Mouse (Mus musculus): Measurements from ENCODE around the gene Lxn.

Gene Lxn

DNA sequence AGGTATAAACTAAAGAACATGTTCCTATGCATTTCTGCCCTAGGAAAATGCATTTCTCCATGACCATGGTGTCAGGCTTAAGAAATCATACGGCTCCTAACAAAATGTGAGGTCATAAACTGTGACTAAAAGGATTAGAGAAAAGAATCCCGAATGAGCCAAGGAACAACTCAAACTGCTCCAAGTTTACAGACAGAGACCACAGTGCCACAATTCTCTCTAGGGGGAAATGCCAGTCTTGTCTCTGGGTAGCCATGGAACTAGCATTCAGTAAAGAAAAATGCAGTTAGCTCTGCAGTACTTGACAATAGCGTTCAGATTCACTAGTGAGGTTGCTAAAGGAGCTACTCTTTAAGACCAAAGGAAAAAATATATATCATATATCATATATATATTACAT is 3.8 kb downstream of the Lxn start:
- DNase-seq, result no peak

GRCm38 (mm10) chr3:67450601-67451210 is 13.0 kb downstream of the Lxn start:
- DNase-seq, result no peak

DNA sequence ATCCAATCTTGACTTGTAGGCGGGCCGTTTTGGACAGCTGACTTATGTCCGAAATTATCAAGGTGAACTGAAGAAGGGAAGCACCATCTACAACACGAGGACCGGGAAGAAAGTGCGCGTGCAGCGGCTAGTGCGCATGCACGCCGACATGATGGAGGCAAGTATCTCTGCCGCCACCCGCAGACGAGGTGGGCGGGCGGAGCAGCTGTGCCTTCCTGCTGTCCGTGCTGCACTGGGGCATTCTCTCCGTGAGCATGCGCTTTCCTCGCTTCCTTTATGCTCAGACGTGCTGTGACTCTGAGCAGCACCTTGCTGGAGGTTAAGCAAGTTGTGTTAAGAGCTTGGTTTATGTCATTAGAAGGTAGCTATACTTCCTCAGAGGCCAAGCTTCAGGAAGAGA is 14.1 kb downstream of the Lxn start:
- DNase-seq, result no peak

DNA sequence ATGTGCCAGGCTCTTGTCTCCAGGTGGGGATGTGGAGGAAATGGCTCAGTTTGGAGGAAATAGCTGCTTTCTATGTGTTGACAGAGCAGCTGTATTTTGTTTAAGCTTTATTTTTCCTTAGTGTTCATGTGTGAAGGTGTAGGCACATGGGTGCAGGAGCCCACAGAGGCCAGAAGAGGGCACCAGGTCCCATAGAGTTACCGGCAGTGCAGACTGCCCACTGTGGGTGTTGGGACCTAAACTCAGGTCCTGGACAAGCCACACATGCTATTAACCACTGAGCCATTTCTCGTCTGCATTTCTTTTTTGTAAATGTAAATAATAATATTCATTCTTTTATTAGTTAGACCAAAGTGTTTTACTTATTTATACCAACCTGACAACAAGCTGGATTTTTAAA is 16.6 kb downstream of the Lxn start:
- no peak for DNase-seq

- DNase-seq, result no peak
Measured at GRCm38 (mm10) chr3:67434011-67434410, 29.7 kb downstream of the Lxn start.

- peak; percentile 89 for DNase-seq
Measured at GRCm38 (mm10) chr3:67429999-67430380, 33.7 kb downstream of the Lxn start, which contains the start of gene Gfm1. Gene Gfm1 (plus strand): TSS chr3:67430096.

DNA sequence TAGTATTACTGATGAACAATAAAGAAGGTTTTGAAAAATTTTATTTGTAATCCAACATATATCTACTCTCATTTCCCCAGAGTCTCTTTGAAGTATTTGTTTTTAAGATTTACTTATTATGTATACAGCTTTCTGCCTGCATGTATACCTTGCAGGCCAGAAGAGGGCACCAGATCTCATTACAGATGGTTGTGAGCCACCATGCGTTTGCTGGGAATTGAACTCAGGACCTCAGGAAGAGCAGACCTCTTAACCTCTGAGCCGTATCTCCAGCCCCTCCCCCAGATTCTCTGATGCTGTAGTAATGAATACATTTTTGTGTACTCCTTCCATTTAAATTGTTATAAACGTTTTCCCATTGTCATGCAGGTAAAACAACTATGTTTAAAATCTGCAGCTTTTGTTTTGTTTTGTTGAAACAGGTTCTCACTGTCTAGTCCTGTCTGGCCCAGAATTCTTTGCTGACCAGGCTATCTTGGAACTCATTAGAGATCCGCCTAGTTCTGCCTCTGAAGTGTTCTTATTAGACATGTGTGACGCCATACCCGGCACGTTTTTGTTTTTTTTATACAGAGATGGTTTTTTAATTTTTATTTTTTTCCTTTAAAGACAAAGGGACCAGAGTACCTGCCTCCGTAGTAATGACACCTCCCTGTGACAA is 34.3 kb downstream of the Lxn start:
- DNase-seq, result peak; percentile 17
